Mouse (Mus musculus): ENCODE measurements around the gene Gnat1.

Gnat1 gene

DNA sequence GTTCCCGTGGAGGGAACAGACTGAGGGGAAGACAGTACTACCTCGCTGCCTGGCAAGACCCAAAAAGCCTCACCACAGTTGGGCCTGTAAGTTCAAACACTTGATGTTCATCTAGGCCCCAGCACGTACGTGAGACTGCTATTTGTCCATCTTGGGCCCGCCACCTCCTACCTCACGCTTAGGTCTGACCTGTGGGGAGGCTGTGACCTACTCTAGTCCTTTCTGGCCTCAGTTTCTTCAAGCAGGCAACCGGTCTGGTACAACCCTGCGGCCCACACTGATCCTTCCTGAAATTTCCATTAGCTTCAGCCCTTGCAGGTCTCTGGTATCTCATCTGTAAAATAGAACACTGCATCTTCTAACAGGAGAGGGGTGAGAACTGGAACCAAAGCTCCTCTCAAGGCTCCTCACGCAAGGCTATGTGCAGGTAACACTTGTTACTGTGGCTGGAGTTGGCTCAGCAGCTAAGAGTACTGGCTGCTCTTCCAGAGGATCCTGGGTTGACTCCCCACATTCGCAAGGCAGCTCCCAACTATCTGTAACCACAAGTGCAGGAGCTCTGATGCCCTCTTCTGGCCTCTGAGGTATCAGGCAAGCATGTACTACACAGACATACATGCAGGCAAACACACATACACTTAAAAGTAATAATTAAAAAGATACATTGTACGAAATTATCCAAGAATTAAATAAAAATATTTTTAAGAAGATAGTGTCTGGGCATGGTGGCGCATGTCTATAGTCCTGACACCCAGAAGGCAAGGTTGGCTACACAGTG, 54.0 kb downstream of the Gnat1 start:
- peak; percentile 56 for DNase-seq

DNA sequence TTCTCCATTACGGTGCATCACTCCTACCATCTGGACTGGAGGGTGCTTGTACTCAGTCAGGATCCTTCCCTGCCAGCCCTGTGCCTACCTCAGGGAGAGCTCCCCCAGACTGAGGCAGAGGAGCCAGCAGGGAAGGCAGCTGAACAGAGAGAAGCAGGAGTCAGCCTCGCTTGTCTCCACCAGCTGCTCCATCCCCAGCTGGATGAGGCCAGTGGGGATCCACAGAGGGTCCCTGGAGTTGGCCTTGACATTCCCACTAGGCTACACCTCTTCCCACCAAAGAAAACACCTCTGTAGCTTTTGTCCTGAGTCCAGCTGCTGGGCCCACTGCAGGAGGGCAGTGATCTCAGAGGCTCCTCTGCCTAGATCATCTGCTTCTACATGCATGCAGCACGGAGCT, 54.6 kb downstream of the Gnat1 start:
- DNase-seq: no peak

- peak; percentile 75 for DNase-seq
Measured at GRCm38 (mm10) chr9:107624539-107624938, 55.0 kb downstream of the Gnat1 start.
